Mouse (Mus musculus): ENCODE results near the gene Anxa5. TPM values are rescaled to one million over a fixed set of nuclear protein-coding genes. Genes with fewer than 3 reads are reported as not detected.
A peak's percentile ranks its signal among the peaks of the same experiment; 100 is the strongest.

The Anxa5 gene
- total and polyA plus RNA-seq, 3 experiments = 119 to 223 (median 131) TPM

GRCm38 (mm10) chr3:36468871-36469270 is 6.8 kb downstream of the Anxa5 start:
- peaks cover 10% of the 10 kb centered on the region for H3K79me2 ChIP-seq (replicated peaks; ENCODE audit: control insufficient read depth, insufficient read depth, low read length)
- H3K36me3 ChIP-seq (ENCODE audit: control insufficient read depth, insufficient read depth, low read length) = peaks cover 18% of the 10 kb centered on the region
- peaks cover 35% of the 10 kb centered on the region for H3K4me1 ChIP-seq (ENCODE audit: control insufficient read depth, insufficient read depth, low read length)
- DNase-seq = peak; percentile 35 to 48
- no peaks in the 10 kb centered on the region for H3K27me3 ChIP-seq (ENCODE audit: control insufficient read depth, insufficient read depth, low read length)
- no peak overlapping the region for H3K9ac ChIP-seq (ENCODE audit: low read depth, low read length)
- H3K27ac ChIP-seq = no peak overlapping the region; the same call in 1 of the 2 replicates
- intact Hi-C loops (cut with DNase I) = no loop called here
- TF ChIP-seq EP300 (IDR thresholded peaks at IDR 0.05; ENCODE audit: insufficient read depth, low read depth, low read length) = no peak
- no peak for TF ChIP-seq POLR2A (IDR thresholded peaks at IDR 0.05; ENCODE audit: insufficient read depth, low read depth, low read length)
- TF ChIP-seq CTCF (IDR thresholded peaks at IDR 0.05) = no peak
- WGBS = 35% methylated on average over 2 of the region's 2 CpGs
- no peak overlapping the region for H3K4me3 ChIP-seq

GRCm38 (mm10) chr3:36467632-36468031 is 8.1 kb downstream of the Anxa5 start:
- WGBS = 53% methylated on average over 7 of the region's 7 CpGs
- intact Hi-C loops (cut with DNase I) = no loop called here

DNA sequence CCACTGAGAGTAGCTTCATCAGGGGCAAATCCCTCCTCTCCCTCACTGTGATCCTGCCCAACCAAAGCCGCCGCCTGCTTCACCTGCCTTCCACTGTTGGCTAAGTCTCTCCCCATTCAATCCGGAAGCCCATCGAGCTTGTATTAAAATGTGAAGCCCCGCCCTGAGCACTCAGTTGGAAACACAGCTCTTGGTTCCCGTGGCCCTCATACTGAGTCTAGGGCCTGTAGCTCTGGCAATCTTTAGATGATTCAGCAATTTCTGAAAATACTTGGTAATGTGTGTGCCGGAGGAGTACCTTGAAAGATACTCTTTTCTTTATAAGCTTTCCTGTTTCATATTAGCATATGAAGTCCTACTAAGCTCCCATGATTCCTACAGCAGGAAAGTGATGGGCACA is 10.2 kb downstream of the Anxa5 start:
- Histone ChIP-seq H3K27ac (no peak overlapping the region), H3K4me1 (ENCODE audit: control insufficient read depth, insufficient read depth, low read length) (peaks cover 24% of the 10 kb centered on the region), H3K27me3 (ENCODE audit: control insufficient read depth, insufficient read depth, low read length) (no peaks in the 10 kb centered on the region), H3K79me2 (replicated peaks; ENCODE audit: control insufficient read depth, insufficient read depth, low read length) (peaks cover 10% of the 10 kb centered on the region), H3K36me3 (ENCODE audit: control insufficient read depth, insufficient read depth, low read length) (peaks cover 23% of the 10 kb centered on the region), H3K9ac (ENCODE audit: low read depth, low read length) (no peak overlapping the region), H3K4me3 (no peak overlapping the region)
- 65% methylated on average over 7 of the region's 7 CpGs for WGBS
- DNase-seq = no peak
- intact Hi-C loops (cut with DNase I) = no loop called here
- no peak for TF ChIP-seq POLR2A (IDR thresholded peaks at IDR 0.05; ENCODE audit: insufficient read depth, low read depth, low read length)
- no peak for TF ChIP-seq EP300 (IDR thresholded peaks at IDR 0.05; ENCODE audit: insufficient read depth, low read depth, low read length)
- TF ChIP-seq CTCF (IDR thresholded peaks at IDR 0.05) = no peak

More at GRCm38 (mm10) chr3:36467632-36468031, 8.1 kb downstream of the Anxa5 start:
- Histone ChIP-seq H3K27ac (no peak overlapping the region), H3K4me3 (no peak overlapping the region), H3K9ac (ENCODE audit: low read depth, low read length) (no peak overlapping the region), H3K4me1 (ENCODE audit: control insufficient read depth, insufficient read depth, low read length) (peaks cover 32% of the 10 kb centered on the region), H3K79me2 (replicated peaks; ENCODE audit: control insufficient read depth, insufficient read depth, low read length) (peaks cover 10% of the 10 kb centered on the region), H3K27me3 (ENCODE audit: control insufficient read depth, insufficient read depth, low read length) (no peaks in the 10 kb centered on the region), H3K36me3 (ENCODE audit: control insufficient read depth, insufficient read depth, low read length) (peaks cover 16% of the 10 kb centered on the region)
- DNase-seq = no peak
- TF ChIP-seq CTCF (IDR thresholded peaks at IDR 0.05) = no peak
- TF ChIP-seq EP300 (IDR thresholded peaks at IDR 0.05; ENCODE audit: insufficient read depth, low read depth, low read length) = no peak
- no peak for TF ChIP-seq POLR2A (IDR thresholded peaks at IDR 0.05; ENCODE audit: insufficient read depth, low read depth, low read length)

DNA sequence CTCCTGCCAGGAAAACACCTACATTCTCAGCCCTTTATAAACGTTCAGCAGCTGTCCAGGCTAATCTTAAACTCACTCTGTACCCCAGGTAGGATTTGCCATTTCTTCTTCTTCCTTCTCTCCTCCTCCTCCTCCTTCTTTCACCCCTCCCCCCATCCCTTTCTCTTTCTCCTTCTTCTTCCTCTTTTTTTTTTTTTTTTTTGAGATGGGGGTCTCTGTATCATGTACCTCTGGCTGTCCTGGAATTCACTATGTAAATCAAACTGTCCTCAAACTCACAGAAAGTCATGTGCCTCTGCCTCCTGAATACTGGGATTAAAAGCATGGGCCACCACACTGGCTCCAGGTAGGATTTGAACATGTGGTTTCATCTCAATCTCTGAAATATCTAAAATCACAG is 13.3 kb downstream of the Anxa5 start:
- no peak overlapping the region for H3K4me3 ChIP-seq
- no peaks in the 10 kb centered on the region for H3K27me3 ChIP-seq (ENCODE audit: control insufficient read depth, insufficient read depth, low read length)
- TF ChIP-seq POLR2A (IDR thresholded peaks at IDR 0.05; ENCODE audit: insufficient read depth, low read depth, low read length) = no peak
- TF ChIP-seq CTCF (IDR thresholded peaks at IDR 0.05) = no peak
- no peak for TF ChIP-seq EP300 (IDR thresholded peaks at IDR 0.05; ENCODE audit: insufficient read depth, low read depth, low read length)
- H3K9ac ChIP-seq (ENCODE audit: low read depth, low read length) = no peak overlapping the region
- peaks cover 23% of the 10 kb centered on the region for H3K36me3 ChIP-seq (ENCODE audit: control insufficient read depth, insufficient read depth, low read length)
- H3K4me1 ChIP-seq (ENCODE audit: control insufficient read depth, insufficient read depth, low read length) = peaks cover 13% of the 10 kb centered on the region
- intact Hi-C loops (cut with DNase I) = no loop called here
- H3K79me2 ChIP-seq (replicated peaks; ENCODE audit: control insufficient read depth, insufficient read depth, low read length) = peaks cover 7% of the 10 kb centered on the region
- H3K27ac ChIP-seq = no peak overlapping the region
- 44% methylated on average over 1 of the region's 1 CpGs for WGBS
- DNase-seq = no peak

GRCm38 (mm10) chr3:36461819-36462218 is 13.9 kb downstream of the Anxa5 start:
- Histone ChIP-seq H3K27ac (no peak overlapping the region), H3K36me3 (ENCODE audit: control insufficient read depth, insufficient read depth, low read length) (peaks cover 25% of the 10 kb centered on the region), H3K27me3 (ENCODE audit: control insufficient read depth, insufficient read depth, low read length) (no peaks in the 10 kb centered on the region), H3K79me2 (replicated peaks; ENCODE audit: control insufficient read depth, insufficient read depth, low read length) (peaks cover 6% of the 10 kb centered on the region), H3K9ac (ENCODE audit: low read depth, low read length) (no peak overlapping the region), H3K4me1 (ENCODE audit: control insufficient read depth, insufficient read depth, low read length) (peaks cover 9% of the 10 kb centered on the region), H3K4me3 (no peak overlapping the region)
- no peak for DNase-seq
- TF ChIP-seq POLR2A (IDR thresholded peaks at IDR 0.05; ENCODE audit: insufficient read depth, low read depth, low read length) (no peak), EP300 (IDR thresholded peaks at IDR 0.05; ENCODE audit: insufficient read depth, low read depth, low read length) (no peak), CTCF (IDR thresholded peaks at IDR 0.05) (no peak)
- intact Hi-C loops (cut with DNase I) = no loop called here
- 91% methylated on average over 5 of the region's 5 CpGs for WGBS

GRCm38 (mm10) chr3:36460717-36461116 is 15.0 kb downstream of the Anxa5 start:
- H3K27ac ChIP-seq = no peak overlapping the region
- no peaks in the 10 kb centered on the region for H3K27me3 ChIP-seq (ENCODE audit: control insufficient read depth, insufficient read depth, low read length)
- 77% methylated on average over 7 of the region's 7 CpGs for WGBS
- DNase-seq = no peak
- H3K9ac ChIP-seq (ENCODE audit: low read depth, low read length) = no peak overlapping the region
- H3K36me3 ChIP-seq (ENCODE audit: control insufficient read depth, insufficient read depth, low read length) = peaks cover 25% of the 10 kb centered on the region
- intact Hi-C loops (cut with DNase I) = no loop called here
- H3K79me2 ChIP-seq (replicated peaks; ENCODE audit: control insufficient read depth, insufficient read depth, low read length) = peaks cover 2% of the 10 kb centered on the region
- no peak for TF ChIP-seq POLR2A (IDR thresholded peaks at IDR 0.05; ENCODE audit: insufficient read depth, low read depth, low read length)
- TF ChIP-seq CTCF (IDR thresholded peaks at IDR 0.05) = no peak
- TF ChIP-seq EP300 (IDR thresholded peaks at IDR 0.05; ENCODE audit: insufficient read depth, low read depth, low read length) = no peak
- H3K4me1 ChIP-seq (ENCODE audit: control insufficient read depth, insufficient read depth, low read length) = peaks cover 5% of the 10 kb centered on the region; the same call in 1 of the 2 replicates
- H3K4me3 ChIP-seq = no peak overlapping the region

Measured in heart, adult 2 months (tissue).